Mouse (Mus musculus) erythroblast, embryonic 14.5 days (primary cell): ENCODE measurements around the gene Stard10.

Source experiments
- GATA1 ChIP-seq: IDR thresholded peaks from 2 replicates; pipeline ENCODE4 v1.6.1; 2012; ENCODE audit warnings: low read length, inconsistent platforms, mixed read lengths
- TAL1 ChIP-seq: IDR thresholded peaks from 3 replicates; pipeline ENCODE4 v1.6.1; 2012; ENCODE audit warnings: low read length, inconsistent platforms, mixed read lengths

DNA sequence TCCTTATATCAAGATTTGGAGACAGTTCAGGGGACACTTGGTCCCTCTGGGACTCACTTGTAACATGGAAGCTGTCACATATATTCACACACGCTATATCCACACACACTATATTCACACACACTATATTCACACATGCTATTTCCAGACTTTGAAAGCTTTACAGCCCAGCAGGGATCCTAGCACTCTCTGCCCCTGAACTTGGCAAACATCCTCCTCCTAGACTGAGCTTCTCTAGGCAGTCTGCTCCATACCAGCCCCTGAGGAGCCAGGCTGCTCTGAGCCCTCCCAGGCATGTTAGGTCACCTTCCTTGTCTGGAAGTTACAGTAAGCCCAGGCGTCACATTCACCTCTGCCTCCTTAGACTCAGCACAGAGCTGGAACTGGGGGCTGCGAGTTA is 19.8 kb downstream of the Stard10 start:
- no peak for TF ChIP-seq GATA1
- no peak for TF ChIP-seq TAL1
